Mouse (Mus musculus): ENCODE data around the gene Shisal1. TPM values are rescaled to one million over a fixed set of nuclear protein-coding genes. Genes with fewer than 3 reads are reported as not detected.

Shisal1 gene
- polyA plus RNA-seq, 1 experiment from 2014 or later = 3.0 TPM

GRCm38 (mm10) chr15:84380181-84380580 lies 66.7 kb downstream of the Shisal1 start:
- no peak for DNase-seq (ENCODE audit: low spot score)

GRCm38 (mm10) chr15:84378734-84379133 lies 68.2 kb downstream of the Shisal1 start:
- DNase-seq (ENCODE audit: low spot score) = no peak

- no peak for DNase-seq (ENCODE audit: low spot score)
Observed at GRCm38 (mm10) chr15:84372801-84373200, 74.1 kb downstream of the Shisal1 start.

- no peak for DNase-seq (ENCODE audit: low spot score)
Observed at GRCm38 (mm10) chr15:84367402-84367801, 79.5 kb downstream of the Shisal1 start.

GRCm38 (mm10) chr15:84366574-84366989 lies 80.3 kb downstream of the Shisal1 start:
- DNase-seq (ENCODE audit: low spot score) = no peak

- no peak for DNase-seq (ENCODE audit: low spot score)
Observed at GRCm38 (mm10) chr15:84365675-84366381, 81.1 kb downstream of the Shisal1 start.

GRCm38 (mm10) chr15:84364746-84365145 lies 82.2 kb downstream of the Shisal1 start:
- DNase-seq (ENCODE audit: low spot score) = no peak

GRCm38 (mm10) chr15:84355081-84355480 lies 91.8 kb downstream of the Shisal1 start:
- peak; percentile 72 for DNase-seq (ENCODE audit: low spot score)

GRCm38 (mm10) chr15:84351915-84352844 lies 94.7 kb downstream of the Shisal1 start:
- no peak for DNase-seq (ENCODE audit: low spot score)

- no peak for DNase-seq (ENCODE audit: low spot score)
Observed at GRCm38 (mm10) chr15:84351342-84351741, 95.6 kb downstream of the Shisal1 start.

- no peak for DNase-seq (ENCODE audit: low spot score)
Observed at GRCm38 (mm10) chr15:84349915-84350738, 96.8 kb downstream of the Shisal1 start.

- no peak for DNase-seq (ENCODE audit: low spot score)
Observed at GRCm38 (mm10) chr15:84348769-84349168, 98.1 kb downstream of the Shisal1 start.

- DNase-seq (ENCODE audit: low spot score) = no peak
Observed at GRCm38 (mm10) chr15:84340926-84341325, 106.0 kb downstream of the Shisal1 start.

- DNase-seq (ENCODE audit: low spot score) = no peak
Observed at GRCm38 (mm10) chr15:84337599-84337998, 109.3 kb downstream of the Shisal1 start.

GRCm38 (mm10) chr15:84336281-84336817 lies 110.5 kb downstream of the Shisal1 start:
- DNase-seq (ENCODE audit: low spot score) = no peak

GRCm38 (mm10) chr15:84331066-84331612 lies 115.8 kb downstream of the Shisal1 start:
- DNase-seq (ENCODE audit: low spot score) = peak; percentile 77

GRCm38 (mm10) chr15:84329940-84330339 lies 117.0 kb downstream of the Shisal1 start:
- DNase-seq (ENCODE audit: low spot score) = no peak
